Mouse (Mus musculus): ENCODE data around the gene Cldn12. TPM values are rescaled to one million over a fixed set of nuclear protein-coding genes. Genes with fewer than 3 reads are reported as not detected.

Cldn12 gene
- polyA plus RNA-seq, 1 experiment from 2014 or later = 42.2 TPM

- no peak for ATAC-seq (ENCODE audit: low FRiP score, low TSS enrichment)
- Histone ChIP-seq H3K9ac (replicated peaks; ENCODE audit: low read length) (no peak overlapping the region), H3K4me2 (replicated peaks; ENCODE audit: low read depth, low read length) (no peak overlapping the region), H3K36me3 (ENCODE audit: insufficient read depth, low read length) (peaks cover 8% of the 10 kb centered on the region; the same call in 1 of the 2 replicates), H3K9me3 (ENCODE audit: low read length) (no peaks in the 10 kb centered on the region), H3K27me3 (ENCODE audit: insufficient read depth, low read length) (no peaks in the 10 kb centered on the region), H3K4me1 (ENCODE audit: insufficient read depth, low read length) (no peaks in the 10 kb centered on the region), H3K4me3 (ENCODE audit: low read length) (no peak overlapping the region), H3K27ac (ENCODE audit: low read length) (no peak overlapping the region)
- WGBS = 82% methylated on average over 2 of the region's 2 CpGs
These were observed 13.2 kb downstream of the Cldn12 start for GRCm38 (mm10) chr5:5501583-5501982.

GRCm38 (mm10) chr5:5496393-5496792, 18.4 kb downstream of the Cldn12 start:
- Histone ChIP-seq H3K27ac (ENCODE audit: low read length) (no peak overlapping the region; the same call in 1 of the 2 replicates), H3K4me2 (replicated peaks; ENCODE audit: low read depth, low read length) (no peak overlapping the region), H3K4me3 (ENCODE audit: low read length) (no peak overlapping the region), H3K27me3 (ENCODE audit: insufficient read depth, low read length) (no peaks in the 10 kb centered on the region), H3K36me3 (ENCODE audit: insufficient read depth, low read length) (no peaks in the 10 kb centered on the region), H3K9me3 (ENCODE audit: low read length) (no peaks in the 10 kb centered on the region), H3K9ac (replicated peaks; ENCODE audit: low read length) (no peak overlapping the region), H3K4me1 (ENCODE audit: insufficient read depth, low read length) (no peaks in the 10 kb centered on the region)
- peak; percentile 82; the same call in 1 of the 2 replicates for ATAC-seq (ENCODE audit: low FRiP score, low TSS enrichment)
- 50% methylated on average over 3 of the region's 3 CpGs for WGBS

- Histone ChIP-seq H3K9me3 (ENCODE audit: low read length) (no peaks in the 10 kb centered on the region), H3K4me3 (ENCODE audit: low read length) (no peak overlapping the region), H3K4me1 (ENCODE audit: insufficient read depth, low read length) (no peaks in the 10 kb centered on the region), H3K4me2 (replicated peaks; ENCODE audit: low read depth, low read length) (no peak overlapping the region), H3K27ac (ENCODE audit: low read length) (no peak overlapping the region), H3K36me3 (ENCODE audit: insufficient read depth, low read length) (no peaks in the 10 kb centered on the region), H3K27me3 (ENCODE audit: insufficient read depth, low read length) (no peaks in the 10 kb centered on the region), H3K9ac (replicated peaks; ENCODE audit: low read length) (no peak overlapping the region)
- ATAC-seq (ENCODE audit: low FRiP score, low TSS enrichment) = no peak
- 89% methylated on average over 4 of the region's 4 CpGs for WGBS
These were observed 19.7 kb downstream of the Cldn12 start for GRCm38 (mm10) chr5:5495042-5495441.

GRCm38 (mm10) chr5:5494269-5495005, 20.3 kb downstream of the Cldn12 start:
- Histone ChIP-seq H3K27ac (ENCODE audit: low read length) (no peak overlapping the region), H3K4me1 (ENCODE audit: insufficient read depth, low read length) (no peaks in the 10 kb centered on the region), H3K27me3 (ENCODE audit: insufficient read depth, low read length) (no peaks in the 10 kb centered on the region), H3K36me3 (ENCODE audit: insufficient read depth, low read length) (no peaks in the 10 kb centered on the region), H3K9me3 (ENCODE audit: low read length) (no peaks in the 10 kb centered on the region), H3K4me2 (replicated peaks; ENCODE audit: low read depth, low read length) (no peak overlapping the region), H3K9ac (replicated peaks; ENCODE audit: low read length) (no peak overlapping the region), H3K4me3 (ENCODE audit: low read length) (no peak overlapping the region)
- WGBS = 38% methylated on average over 16 of the region's 16 CpGs
- ATAC-seq (ENCODE audit: low FRiP score, low TSS enrichment) = peak; percentile 58; the same call in 1 of the 2 replicates

GRCm38 (mm10) chr5:5492163-5492562, 22.6 kb downstream of the Cldn12 start:
- H3K4me3 ChIP-seq (ENCODE audit: low read length) = no peak overlapping the region
- WGBS = 96% methylated on average over 4 of the region's 4 CpGs
- no peak overlapping the region for H3K4me2 ChIP-seq (replicated peaks; ENCODE audit: low read depth, low read length)
- H3K4me1 ChIP-seq (ENCODE audit: insufficient read depth, low read length) = no peaks in the 10 kb centered on the region
- no peaks in the 10 kb centered on the region for H3K9me3 ChIP-seq (ENCODE audit: low read length)
- ATAC-seq (ENCODE audit: low FRiP score, low TSS enrichment) = no peak
- H3K36me3 ChIP-seq (ENCODE audit: insufficient read depth, low read length) = no peaks in the 10 kb centered on the region
- no peak overlapping the region for H3K27ac ChIP-seq (ENCODE audit: low read length)
- H3K27me3 ChIP-seq (ENCODE audit: insufficient read depth, low read length) = no peaks in the 10 kb centered on the region
- H3K9ac ChIP-seq (replicated peaks; ENCODE audit: low read length) = no peak overlapping the region

GRCm38 (mm10) chr5:5486071-5486470, 28.7 kb downstream of the Cldn12 start:
- Histone ChIP-seq H3K9me3 (ENCODE audit: low read length) (no peaks in the 10 kb centered on the region), H3K9ac (replicated peaks; ENCODE audit: low read length) (no peak overlapping the region), H3K36me3 (ENCODE audit: insufficient read depth, low read length) (no peaks in the 10 kb centered on the region), H3K27me3 (ENCODE audit: insufficient read depth, low read length) (no peaks in the 10 kb centered on the region), H3K4me1 (ENCODE audit: insufficient read depth, low read length) (0 out of 2 replicates have a peak, but pooled peaks cover 7% of the 10 kb centered on the region), H3K4me2 (replicated peaks; ENCODE audit: low read depth, low read length) (no peak overlapping the region), H3K27ac (ENCODE audit: low read length) (no peak overlapping the region), H3K4me3 (ENCODE audit: low read length) (no peak overlapping the region)
- ATAC-seq (ENCODE audit: low FRiP score, low TSS enrichment) = no peak
- WGBS = 47% methylated on average over 3 of the region's 3 CpGs

- H3K27ac ChIP-seq (ENCODE audit: low read length) = no peak overlapping the region
- H3K4me3 ChIP-seq (ENCODE audit: low read length) = no peak overlapping the region
- ATAC-seq (ENCODE audit: low FRiP score, low TSS enrichment) = no peak
- 41% methylated on average over 9 of the region's 9 CpGs for WGBS
- 0 out of 2 replicates have a peak, but pooled peaks cover 7% of the 10 kb centered on the region for H3K4me1 ChIP-seq (ENCODE audit: insufficient read depth, low read length)
- H3K27me3 ChIP-seq (ENCODE audit: insufficient read depth, low read length) = no peaks in the 10 kb centered on the region
- H3K4me2 ChIP-seq (replicated peaks; ENCODE audit: low read depth, low read length) = no peak overlapping the region
- H3K36me3 ChIP-seq (ENCODE audit: insufficient read depth, low read length) = no peaks in the 10 kb centered on the region
- H3K9ac ChIP-seq (replicated peaks; ENCODE audit: low read length) = no peak overlapping the region
- no peaks in the 10 kb centered on the region for H3K9me3 ChIP-seq (ENCODE audit: low read length)
These were observed 31.4 kb downstream of the Cldn12 start for GRCm38 (mm10) chr5:5483254-5483858.

GRCm38 (mm10) chr5:5481662-5482061, 33.1 kb downstream of the Cldn12 start:
- H3K9ac ChIP-seq (replicated peaks; ENCODE audit: low read length) = no peak overlapping the region
- H3K4me1 ChIP-seq (ENCODE audit: insufficient read depth, low read length) = 0 out of 2 replicates have a peak, but pooled peaks cover 7% of the 10 kb centered on the region
- no peak overlapping the region for H3K27ac ChIP-seq (ENCODE audit: low read length)
- ATAC-seq (ENCODE audit: low FRiP score, low TSS enrichment) = no peak
- no peaks in the 10 kb centered on the region for H3K9me3 ChIP-seq (ENCODE audit: low read length)
- H3K4me3 ChIP-seq (ENCODE audit: low read length) = no peak overlapping the region
- 0% methylated on average over 1 of the region's 1 CpGs for WGBS
- no peaks in the 10 kb centered on the region for H3K36me3 ChIP-seq (ENCODE audit: insufficient read depth, low read length)
- no peaks in the 10 kb centered on the region for H3K27me3 ChIP-seq (ENCODE audit: insufficient read depth, low read length)
- no peak overlapping the region for H3K4me2 ChIP-seq (replicated peaks; ENCODE audit: low read depth, low read length)

- WGBS = 96% methylated on average over 6 of the region's 6 CpGs
- no peak for ATAC-seq (ENCODE audit: low FRiP score, low TSS enrichment)
These were observed 35.7 kb downstream of the Cldn12 start, which contains the start of gene 1700015F17Rik for GRCm38 (mm10) chr5:5479043-5479442. Gene 1700015F17Rik (minus strand): TSS chr5:5479143.

GRCm38 (mm10) chr5:5476133-5476532, 38.6 kb downstream of the Cldn12 start:
- H3K9ac ChIP-seq (replicated peaks; ENCODE audit: low read length) = no peak overlapping the region
- ATAC-seq (ENCODE audit: low FRiP score, low TSS enrichment) = peak; percentile 71; the same call in 1 of the 2 replicates
- no peak overlapping the region for H3K4me2 ChIP-seq (replicated peaks; ENCODE audit: low read depth, low read length)
- H3K27me3 ChIP-seq (ENCODE audit: insufficient read depth, low read length) = no peaks in the 10 kb centered on the region
- no peaks in the 10 kb centered on the region for H3K36me3 ChIP-seq (ENCODE audit: insufficient read depth, low read length)
- no peak overlapping the region for H3K4me3 ChIP-seq (ENCODE audit: low read length)
- H3K4me1 ChIP-seq (ENCODE audit: insufficient read depth, low read length) = no peaks in the 10 kb centered on the region
- 73% methylated on average over 4 of the region's 4 CpGs for WGBS
- no peak overlapping the region for H3K27ac ChIP-seq (ENCODE audit: low read length)
- no peaks in the 10 kb centered on the region for H3K9me3 ChIP-seq (ENCODE audit: low read length)

More at GRCm38 (mm10) chr5:5479043-5479442, 35.7 kb downstream of the Cldn12 start, which contains the start of gene 1700015F17Rik:
- Histone ChIP-seq H3K4me1 (ENCODE audit: insufficient read depth, low read length) (0 out of 2 replicates have a peak, but pooled peaks cover 7% of the 10 kb centered on the region), H3K4me3 (ENCODE audit: low read length) (no peak within 1 kb of the TSS), H3K4me2 (replicated peaks; ENCODE audit: low read depth, low read length) (no peak within 1 kb of the TSS), H3K27ac (ENCODE audit: low read length) (no peak within 1 kb of the TSS), H3K9ac (replicated peaks; ENCODE audit: low read length) (no peak within 1 kb of the TSS), H3K9me3 (ENCODE audit: low read length) (no peaks in the 10 kb centered on the region), H3K36me3 (ENCODE audit: insufficient read depth, low read length) (no peaks in the 10 kb centered on the region), H3K27me3 (ENCODE audit: insufficient read depth, low read length) (no peaks in the 10 kb centered on the region)

All from kidney, embryonic 16.5 days (tissue).